Mouse (Mus musculus): ENCODE data around the gene Gfi1b.

Gene Gfi1b

DNA sequence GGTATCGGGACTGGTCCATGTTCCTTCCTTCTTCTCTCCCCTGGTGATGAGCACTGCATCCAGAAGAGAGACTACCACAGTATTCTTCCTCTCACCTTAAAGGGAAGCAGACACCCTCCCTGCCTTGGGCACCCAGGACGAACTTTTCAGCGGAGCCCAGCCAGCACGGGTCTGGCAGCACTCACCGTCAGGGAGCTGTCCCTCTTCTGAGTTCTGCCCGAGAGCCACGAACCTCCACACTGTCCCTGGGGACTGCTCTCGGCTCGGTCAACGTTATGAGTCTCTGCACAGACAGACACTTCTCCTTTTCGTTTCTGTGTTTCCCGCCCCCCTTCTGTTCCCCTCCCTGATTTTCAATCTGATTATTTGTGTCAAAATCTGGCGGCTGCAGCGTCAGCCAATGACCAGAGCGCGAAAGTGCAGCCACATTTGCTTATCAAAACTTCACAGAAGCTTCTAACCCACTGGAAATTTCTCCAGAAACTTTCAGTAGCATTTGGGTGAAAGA, at the start of gene Gfi1b:
Gfi1b (minus strand) TSS at position 319 of the 508 bp plus-strand sequence.
- no peak for DNase-seq

GRCm38 (mm10) chr2:28671438-28671837, 49.7 kb upstream of the Gfi1b start:
- DNase-seq: no peak

GRCm38 (mm10) chr2:28665818-28666217, 44.0 kb upstream of the Gfi1b start:
- DNase-seq: no peak

- DNase-seq: no peak
These were observed 41.1 kb upstream of the Gfi1b start for GRCm38 (mm10) chr2:28662891-28663290.

DNA sequence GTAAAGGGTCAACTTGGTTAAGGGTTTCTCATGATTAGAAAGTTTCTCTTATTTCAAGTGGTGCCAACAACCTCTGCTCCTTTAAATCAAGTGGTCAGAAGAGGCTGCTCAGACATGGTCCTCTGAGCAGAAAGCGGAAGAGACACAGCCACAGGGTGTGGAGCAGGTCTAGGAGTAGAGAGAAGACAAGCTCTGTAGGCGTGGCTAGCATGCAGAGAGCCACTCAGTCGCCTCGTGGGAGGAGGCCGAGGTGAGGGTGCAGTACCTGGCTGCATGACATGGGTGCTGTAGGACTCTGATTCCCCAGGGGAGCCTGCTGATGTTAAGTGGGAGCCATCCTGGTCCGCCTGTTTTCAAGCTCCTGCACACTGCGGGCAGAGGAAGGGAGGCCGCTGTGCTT, 34.4 kb upstream of the Gfi1b start:
- DNase-seq: no peak

DNA sequence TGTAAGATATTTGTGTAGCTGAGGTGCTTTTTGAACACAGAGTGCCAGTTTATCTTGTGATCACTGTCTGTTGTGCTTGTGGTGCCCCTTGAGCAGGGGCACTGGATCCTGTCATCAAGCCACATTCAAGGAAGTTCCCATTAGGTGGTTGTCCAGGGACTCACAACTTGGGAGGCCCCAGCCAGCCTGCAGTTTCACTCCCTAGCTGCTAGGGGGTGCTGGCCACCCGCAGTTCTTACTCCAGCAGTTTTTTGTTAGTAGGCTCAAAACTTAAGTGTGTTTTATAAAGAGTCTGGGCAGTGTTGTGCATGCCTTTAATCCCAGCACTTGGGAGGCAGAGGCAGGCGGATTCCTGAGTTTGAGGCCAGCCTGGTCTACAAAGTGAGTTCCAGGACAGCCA, 32.5 kb upstream of the Gfi1b start:
- peak in 1 of 2 experiments; percentile 10 for DNase-seq

GRCm38 (mm10) chr2:28653351-28653750, 31.6 kb upstream of the Gfi1b start:
- no peak for DNase-seq

DNA sequence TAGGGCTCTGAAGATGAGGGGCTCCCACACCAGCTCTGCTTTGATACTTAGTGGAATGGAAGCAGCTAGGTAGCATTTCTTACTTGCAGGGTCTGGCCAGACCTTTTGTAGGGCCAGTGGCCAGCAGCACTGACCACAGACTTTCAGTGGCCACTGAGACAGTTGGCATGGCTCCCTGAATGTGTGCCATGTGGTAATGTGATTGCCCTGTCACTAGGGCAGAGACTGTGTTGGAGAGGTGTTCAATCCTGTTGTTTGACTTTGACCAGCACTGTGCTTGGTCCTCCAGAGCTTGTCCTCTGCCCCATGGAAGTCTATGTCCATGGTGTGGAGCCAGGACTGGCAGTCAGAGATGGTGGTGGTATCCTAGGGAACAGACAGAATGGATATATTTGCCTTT, 28.7 kb upstream of the Gfi1b start:
- peak; percentile 37 to 38 for DNase-seq

DNA sequence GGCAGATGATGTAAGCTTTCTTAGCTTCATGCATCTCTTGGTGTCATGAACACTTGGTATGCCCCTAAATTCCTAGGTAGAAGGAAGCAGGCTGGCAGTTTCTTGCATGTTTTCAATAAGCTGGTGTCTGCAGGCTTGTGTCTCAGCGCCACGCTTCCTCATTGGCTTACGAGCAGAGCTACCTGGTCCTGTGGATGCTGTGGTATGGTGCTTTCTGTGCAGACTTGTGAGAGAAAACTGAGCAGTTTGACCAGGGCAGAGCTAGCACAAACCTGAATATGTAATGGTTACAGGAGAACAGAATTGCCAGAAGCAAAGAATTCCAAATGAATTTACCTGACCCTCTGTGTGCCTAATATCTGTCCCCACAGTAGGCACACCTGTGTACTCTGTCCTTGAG, 21.3 kb upstream of the Gfi1b start:
- no peak for DNase-seq

GRCm38 (mm10) chr2:28641435-28641941, 19.7 kb upstream of the Gfi1b start:
- no peak for DNase-seq

DNA sequence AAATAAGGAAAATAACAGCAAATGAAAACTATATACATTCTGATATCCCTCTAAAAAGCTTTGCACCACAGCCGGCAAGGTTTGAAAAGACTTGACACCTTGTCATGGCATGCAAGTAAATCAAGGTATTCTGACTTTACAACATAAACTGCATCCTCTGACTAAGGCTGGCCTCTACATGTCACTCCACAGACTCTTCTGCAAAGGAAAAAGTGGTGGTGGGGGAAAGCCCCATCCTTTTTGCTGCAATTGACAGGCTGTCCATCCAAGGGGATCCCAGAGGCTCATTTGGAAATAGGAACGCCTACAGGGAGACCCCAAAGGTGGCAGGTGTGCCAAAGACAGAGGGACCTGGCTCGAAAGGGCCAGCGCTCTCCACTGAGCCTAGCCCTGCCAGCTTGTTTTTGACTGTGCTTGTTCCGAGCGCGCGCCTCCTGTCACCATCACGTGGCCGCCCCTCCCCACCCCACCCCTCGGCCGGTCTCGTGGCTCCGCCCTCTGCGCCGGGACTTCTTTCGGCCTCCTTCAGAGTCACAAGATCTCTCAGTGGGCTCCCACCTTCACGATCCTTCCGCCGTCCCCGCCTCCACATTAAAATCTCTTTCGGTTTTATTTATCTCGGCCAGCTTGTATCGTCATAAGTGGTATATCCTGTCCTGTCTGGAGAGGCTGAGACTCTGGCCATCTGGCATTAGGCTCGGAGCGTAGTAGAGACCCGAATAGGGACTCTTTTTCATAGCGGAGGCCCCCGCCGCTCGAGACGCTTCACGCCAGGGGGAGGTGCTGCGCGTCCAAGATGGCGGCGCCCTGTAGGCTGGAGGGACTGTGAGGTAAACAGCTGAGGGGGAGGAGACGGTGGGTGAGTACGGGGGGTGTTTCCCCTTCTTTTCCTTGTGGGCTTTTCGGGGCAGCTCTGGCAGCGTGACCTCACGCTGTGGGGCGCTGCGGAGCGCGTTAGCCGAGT, 19.0 kb upstream of the Gfi1b start, which contains the start of gene Tsc1:
Tsc1 (plus strand) TSS at position 768 of the 964 bp plus-strand sequence.
- DNase-seq: peak; percentile 96

GRCm38 (mm10) chr2:28639794-28640193, 18.0 kb upstream of the Gfi1b start:
- DNase-seq: peak; percentile 32 to 57

GRCm38 (mm10) chr2:28638886-28639285, 17.1 kb upstream of the Gfi1b start:
- DNase-seq: peak in 1 of 2 experiments; percentile 20

DNA sequence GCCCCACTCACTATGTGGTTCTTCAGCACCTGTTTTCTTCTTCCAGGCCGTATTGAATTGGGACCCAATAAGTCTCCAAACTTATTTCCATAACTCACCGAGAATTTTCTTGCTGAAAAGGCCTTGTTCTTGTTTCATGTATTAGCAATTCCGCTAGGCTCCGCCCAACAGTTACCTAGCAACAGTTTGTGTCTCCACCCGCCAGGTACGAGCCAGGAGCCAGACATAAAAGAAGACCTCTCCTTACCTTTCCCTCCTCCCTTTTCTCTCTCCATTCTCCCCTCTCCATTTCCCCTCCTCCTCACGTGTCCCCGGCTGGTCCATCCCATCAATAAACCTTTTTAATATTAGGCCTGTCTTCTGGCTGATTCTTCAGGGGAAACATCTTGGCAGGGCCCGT, 16.6 kb upstream of the Gfi1b start:
- no peak for DNase-seq

DNA sequence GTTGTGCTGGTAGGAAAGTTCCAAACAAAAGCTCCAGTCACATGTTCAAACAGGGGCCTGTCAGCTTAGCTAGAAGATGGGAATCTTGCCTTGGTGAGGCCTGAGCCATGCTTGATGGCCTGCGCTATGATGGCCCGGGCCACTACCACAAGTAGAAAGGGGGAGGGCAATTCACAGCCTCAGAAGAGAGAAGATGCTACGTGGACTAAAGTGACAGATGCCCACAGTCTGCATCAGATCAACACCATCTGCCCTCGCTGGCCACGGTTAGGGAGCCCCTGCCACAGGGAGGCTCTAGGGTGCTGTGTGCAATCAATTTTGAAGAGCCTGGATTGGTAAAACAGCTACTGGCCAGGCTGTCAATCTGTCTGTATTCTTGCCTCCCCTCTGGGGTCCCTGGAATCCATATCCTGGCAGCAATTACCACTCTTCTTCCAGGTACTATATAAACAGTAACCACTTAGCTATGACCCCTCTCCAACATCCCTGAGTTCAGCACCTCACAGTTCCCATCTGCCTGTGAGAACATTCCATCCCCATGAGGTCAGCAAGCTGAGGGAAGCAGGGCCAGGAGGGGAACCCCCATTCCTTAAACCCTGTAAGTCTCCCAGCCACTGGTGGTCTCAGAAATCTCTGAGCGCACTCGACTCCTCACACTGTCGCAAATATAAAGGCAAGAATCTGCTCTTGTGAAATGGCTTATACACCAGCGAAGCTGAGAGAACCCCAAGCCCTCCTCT, 15.5 kb upstream of the Gfi1b start:
- no peak for DNase-seq

DNA sequence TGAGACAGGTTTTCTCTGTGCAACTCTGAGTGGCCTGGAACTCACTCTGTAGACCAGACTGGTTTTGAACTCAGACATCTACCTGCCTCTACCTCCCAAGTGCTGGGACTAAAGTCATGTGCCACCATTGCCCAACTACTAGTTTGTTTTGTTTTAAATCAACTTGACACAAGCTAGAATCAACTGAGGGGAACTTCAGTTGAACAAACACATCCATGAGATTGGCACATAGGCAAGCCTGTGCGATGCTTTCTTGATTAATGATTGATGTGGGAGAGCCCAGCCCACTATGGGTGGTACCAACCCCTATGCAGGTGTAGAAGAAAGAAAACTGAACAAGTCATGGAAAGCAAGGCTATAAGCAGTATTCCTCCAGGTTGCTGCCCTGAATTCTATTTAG, 13.4 kb upstream of the Gfi1b start:
- no peak for DNase-seq

DNA sequence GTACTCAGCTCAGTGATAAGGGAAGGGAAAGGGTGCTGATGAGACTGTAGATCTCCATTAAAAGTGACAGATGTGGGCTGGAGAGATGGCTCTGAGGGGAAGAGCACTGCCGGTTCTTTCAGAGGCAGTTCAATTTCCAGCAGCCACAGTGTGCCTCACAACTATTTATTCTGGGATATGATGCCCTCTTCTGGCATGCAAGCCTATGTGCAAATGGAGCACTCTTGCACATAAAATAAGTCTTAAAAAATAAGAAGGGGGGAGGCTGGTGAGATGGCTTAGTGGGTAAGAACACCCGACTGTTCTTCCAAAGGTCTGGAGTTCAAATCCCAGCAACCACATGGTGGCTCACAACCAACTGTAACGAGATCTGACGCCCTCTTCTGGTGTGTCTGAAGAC, 11.4 kb upstream of the Gfi1b start:
- DNase-seq: no peak

DNA sequence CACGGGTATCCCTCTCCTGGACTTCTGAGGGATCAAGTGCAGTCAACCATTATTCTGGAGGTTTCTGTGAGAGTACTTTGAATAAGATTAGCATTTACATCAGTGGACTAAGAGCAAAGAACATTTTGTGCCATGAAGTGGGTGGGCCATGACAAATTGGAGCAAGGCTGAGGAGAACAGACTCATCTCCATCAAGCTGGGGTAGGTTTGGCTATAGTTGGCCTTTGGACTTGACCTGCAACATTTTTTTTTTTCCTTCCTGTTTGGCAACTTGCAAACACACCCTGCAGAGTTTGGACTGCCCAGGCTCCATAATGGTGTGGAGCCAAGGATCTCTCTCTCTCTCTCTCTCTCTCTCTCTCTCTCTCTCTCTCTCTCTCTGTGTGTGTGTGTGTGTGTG, 10.8 kb upstream of the Gfi1b start:
- DNase-seq: no peak

GRCm38 (mm10) chr2:28629911-28630381, 8.2 kb upstream of the Gfi1b start:
- no peak for DNase-seq

DNA sequence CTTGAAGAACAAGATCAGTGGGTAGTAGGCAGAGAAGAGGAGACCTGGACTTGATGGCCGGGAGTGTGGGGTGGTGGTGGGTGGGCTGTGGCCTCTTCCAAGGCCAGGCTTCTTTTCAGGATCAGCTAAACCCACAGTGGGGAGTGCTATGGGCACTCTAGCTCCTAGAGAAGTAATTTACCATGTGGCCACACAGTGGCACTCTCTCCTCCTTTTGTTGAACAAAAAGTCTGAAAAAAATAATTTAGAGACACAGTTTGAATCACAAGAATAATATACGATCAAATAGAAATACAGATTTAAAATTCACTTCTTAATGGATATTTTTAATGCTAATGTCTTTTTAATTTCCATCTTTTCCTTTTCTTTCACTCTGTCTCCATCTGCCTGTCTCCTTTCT, 6.3 kb upstream of the Gfi1b start:
- DNase-seq: no peak

DNA sequence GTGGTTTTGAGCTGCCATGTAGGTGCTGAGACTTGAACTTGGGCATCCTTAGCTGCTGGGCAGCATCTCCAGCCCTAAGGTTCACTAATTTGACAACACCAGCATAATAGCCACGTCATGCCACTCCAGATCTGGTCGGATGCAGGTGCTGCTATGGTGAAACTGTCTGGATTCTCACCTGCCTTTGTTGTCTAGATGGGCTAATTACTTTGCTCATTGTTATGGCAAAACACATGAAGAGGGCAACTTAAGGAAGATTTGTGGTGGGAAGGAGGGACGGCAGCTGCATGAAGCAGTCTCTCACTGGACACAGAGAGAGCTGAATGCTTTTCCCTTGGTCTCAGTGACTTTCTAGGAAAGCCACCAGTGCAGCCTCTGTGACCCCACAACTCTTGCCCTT, 4.3 kb upstream of the Gfi1b start:
- DNase-seq: no peak

GRCm38 (mm10) chr2:28624870-28625269, 3.1 kb upstream of the Gfi1b start:
- no peak for DNase-seq

- peak; percentile 16 to 49 for DNase-seq
These were observed 841 bp upstream of the Gfi1b start for GRCm38 (mm10) chr2:28622521-28623124.

Measured in cerebellum, adult 18-20 months (tissue).